Mouse (Mus musculus) heart, adult 2 months (tissue): ENCODE results near the gene Slc35f4.

Experiments
- CTCF ChIP-seq: fragments of 200-600 bp; IDR thresholded peaks from 2 replicates; pipeline ENCODE4 v1.8.1; 2022; ENCODE audit warnings: antibody characterized with exemption, mild to moderate bottlenecking, moderate library complexity
- EP300 ChIP-seq: fragments of 200-500 bp; IDR thresholded peaks from 2 replicates; pipeline ENCODE4 v1.6.1; 2011; ENCODE audit warnings: low read depth, low read length, control low read depth; ENCODE audit not compliant: insufficient read depth

DNA sequence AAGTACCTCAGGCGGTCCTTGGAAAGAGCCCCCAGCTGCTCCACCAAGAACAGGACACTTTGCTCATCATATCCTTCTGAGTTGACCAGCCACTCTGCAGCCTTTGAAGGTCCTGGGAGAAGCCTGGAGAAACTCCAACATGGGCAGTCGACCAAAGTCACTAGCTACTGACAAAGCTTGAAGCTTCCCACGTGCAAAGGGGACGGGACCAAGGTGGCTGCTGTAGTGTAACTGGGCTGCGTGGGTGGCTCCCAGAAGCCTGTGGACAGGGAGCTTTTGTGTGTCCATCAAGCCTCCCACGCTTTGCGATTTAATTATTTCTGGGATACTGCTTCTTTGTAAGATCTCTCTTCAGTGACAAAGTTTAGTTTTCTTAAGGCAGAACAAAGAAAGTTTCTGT, 211.9 kb downstream of the Slc35f4 start:
- TF ChIP-seq EP300 (no peak), CTCF (no peak)
